Mouse (Mus musculus) MEL (cell line): ENCODE measurements around the gene Nampt.

Experiments used
- CTCF ChIP-seq, 3 experiments: IDR thresholded peaks in 2 of 3; conservative IDR thresholded peaks in 1 of 3; 2 replicates each; pipeline ENCODE4 v1.5.1; 2011 to 2012; ENCODE audit warnings: low read length in 3 of 3, low read depth in 2 of 3, mild to moderate bottlenecking in 2 of 3, improper control_type of control experiment in 1 of 3, inconsistent platforms in 1 of 3, mixed read lengths in 1 of 3, moderate library complexity in 1 of 3; ENCODE audit not compliant: control insufficient read depth in 1 of 3, insufficient read depth in 1 of 3, poor library complexity in 1 of 3, severe bottlenecking in 1 of 3
- EP300 ChIP-seq, 2 experiments: IDR thresholded peaks; 2 replicates each; pipeline ENCODE4 v1.6.1; 2011; ENCODE audit warnings: improper control_type of control experiment in 2 of 2, low read length in 2 of 2, low read depth in 1 of 2, mild to moderate bottlenecking in 1 of 2
- ETS1 ChIP-seq: IDR thresholded peaks from 2 replicates; pipeline ENCODE4 v1.6.1; 2012; ENCODE audit warnings: low read depth, mild to moderate bottlenecking, inconsistent platforms, low read length, improper control_type of control experiment, moderate library complexity
- MAZ ChIP-seq: IDR thresholded peaks from 2 replicates; pipeline ENCODE4 v1.6.1; 2012; ENCODE audit warnings: low read depth, mild to moderate bottlenecking, inconsistent platforms, low read length, improper control_type of control experiment

- TF ChIP-seq CTCF (IDR thresholded peaks at IDR 0.05 in 2 of 3, conservative IDR thresholded peaks at IDR 0.05 in 1 of 3; ENCODE audit: control insufficient read depth in 1 of 3, insufficient read depth in 1 of 3, low read depth in 2 of 3, low read length in 3 of 3, poor library complexity in 1 of 3, severe bottlenecking in 1 of 3): no peak
- TF ChIP-seq EP300 (IDR thresholded peaks at IDR 0.05; ENCODE audit: low read depth in 1 of 2, low read length in 2 of 2): no peak
- TF ChIP-seq MAZ: no peak
- no peak for TF ChIP-seq ETS1
These were observed 19.6 kb downstream of the Nampt start for GRCm38 (mm10) chr12:32838954-32839353.
